Mouse (Mus musculus) cerebellum, adult 2 months (tissue): ENCODE data around the gene Tnni2.

Experiments used
- CTCF ChIP-seq: fragments of 200-500 bp; IDR thresholded peaks from 2 replicates; pipeline ENCODE4 v1.5.1; 2011; ENCODE audit warnings: low read depth, mild to moderate bottlenecking, control low read depth, low read length, moderate library complexity, borderline replicate concordance; ENCODE audit not compliant: insufficient read depth
- POLR2A ChIP-seq: fragments of 200-500 bp; IDR thresholded peaks from 2 replicates; pipeline ENCODE4 v1.6.1; 2011; ENCODE audit warnings: low read length, control low read depth, borderline replicate concordance; ENCODE audit not compliant: insufficient read depth

DNA sequence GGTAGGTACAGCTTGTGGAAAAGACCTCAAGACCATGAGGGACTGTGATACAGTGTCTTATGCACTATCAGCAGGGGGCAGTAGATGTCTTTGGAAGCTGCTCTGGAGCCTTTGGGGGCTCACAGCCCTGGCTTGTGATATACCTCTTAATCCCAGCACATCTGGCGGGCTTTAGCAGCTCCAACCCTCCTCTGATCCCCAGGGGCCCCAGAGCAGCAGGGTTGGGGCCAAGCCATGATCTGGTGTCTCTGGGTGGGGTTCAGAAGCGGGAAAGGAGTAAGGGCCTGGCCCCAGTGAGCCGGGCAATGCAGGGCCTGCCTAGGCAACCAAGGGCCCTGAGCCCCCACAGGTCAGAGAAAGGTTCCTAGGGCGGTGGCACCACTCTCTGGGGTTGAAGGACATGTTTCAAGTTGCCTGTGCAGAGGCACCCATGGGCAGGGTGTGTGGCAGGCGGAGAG is 922 bp upstream of the Tnni2 start:
- TF ChIP-seq POLR2A (no peak), CTCF (peak; percentile 57)
